Mouse (Mus musculus) brain, embryonic 14.5 days (tissue): ENCODE results near the gene Senp1.

Experiments used
- CTCF ChIP-seq: fragments of 200-500 bp; IDR thresholded peaks from 2 replicates; pipeline ENCODE4 v1.5.1; 2012; ENCODE audit warnings: inconsistent platforms, mild to moderate bottlenecking, moderate library complexity, borderline replicate concordance; ENCODE audit not compliant: insufficient read depth, insufficient read length; ENCODE audit errors: extremely low read depth
- POLR2A ChIP-seq: fragments of 200-500 bp; IDR thresholded peaks from 2 replicates; pipeline ENCODE4 v1.6.1; 2012; ENCODE audit warnings: mild to moderate bottlenecking, inconsistent platforms, borderline replicate concordance; ENCODE audit not compliant: poor library complexity, insufficient read depth, insufficient read length, severe bottlenecking; ENCODE audit errors: extremely low read depth

GRCm38 (mm10) chr15:98001321-98002112, 92.0 kb downstream of the Senp1 start:
- no peak for TF ChIP-seq POLR2A
- TF ChIP-seq CTCF, result peak; percentile 22; the same call in 1 of the 2 replicates
